Mouse (Mus musculus) left cerebral cortex, adult 11 months (tissue): Measurements from ENCODE around the gene Mapk10.

ENCODE experiments used
- DNase-seq: peaks from one replicate; pipeline ENCODE4 v3.0.0; 2022; ENCODE audit warnings: low spot score

Mapk10 gene

GRCm38 (mm10) chr5:103164022-103164421, 47.1 kb downstream of the Mapk10 start:
- DNase-seq = no peak

DNA sequence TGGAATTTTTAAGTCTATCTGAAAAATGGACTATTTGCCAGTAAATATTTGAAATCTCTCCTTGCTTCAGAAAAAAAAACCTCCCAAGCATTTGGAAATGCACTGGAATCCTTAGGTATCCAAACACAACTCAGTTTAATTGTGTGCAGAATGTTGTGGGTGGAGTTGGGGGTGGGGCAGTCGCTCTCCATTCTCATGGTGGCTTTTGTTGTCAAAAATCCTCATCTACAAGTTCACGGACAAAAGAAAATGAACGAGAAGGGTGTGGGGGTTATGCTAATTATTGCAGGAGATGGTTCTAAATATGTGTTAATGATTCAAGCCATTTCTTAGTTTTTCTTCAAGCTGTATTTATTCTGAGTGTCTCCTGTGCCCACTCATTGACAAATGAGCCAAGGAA, 49.6 kb downstream of the Mapk10 start:
- DNase-seq = no peak

GRCm38 (mm10) chr5:103161196-103161540, 50.0 kb downstream of the Mapk10 start:
- DNase-seq = peak; percentile 63

GRCm38 (mm10) chr5:103160314-103161195, 50.6 kb downstream of the Mapk10 start:
- no peak for DNase-seq

GRCm38 (mm10) chr5:103140935-103141334, 70.2 kb downstream of the Mapk10 start:
- DNase-seq = no peak

DNA sequence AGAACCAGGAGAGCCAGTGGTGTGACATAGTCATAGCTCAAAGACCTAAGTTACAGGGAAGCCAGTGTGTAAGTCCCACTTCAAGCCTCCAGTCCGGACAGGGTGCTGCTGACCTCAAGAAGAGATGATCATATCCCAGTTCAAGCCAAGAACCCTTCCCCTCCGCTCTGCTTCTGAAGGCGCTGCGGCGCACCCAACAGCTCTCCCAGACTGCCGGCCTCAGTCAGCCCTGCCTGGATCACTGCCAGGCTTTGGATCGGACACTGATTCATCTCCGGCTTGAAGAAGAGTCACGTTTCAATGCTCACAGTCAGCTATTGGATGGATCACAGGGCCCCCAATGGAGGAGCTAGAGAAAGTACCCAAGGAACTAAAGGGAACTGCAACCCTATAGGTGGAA, 76.3 kb downstream of the Mapk10 start:
- DNase-seq = no peak

DNA sequence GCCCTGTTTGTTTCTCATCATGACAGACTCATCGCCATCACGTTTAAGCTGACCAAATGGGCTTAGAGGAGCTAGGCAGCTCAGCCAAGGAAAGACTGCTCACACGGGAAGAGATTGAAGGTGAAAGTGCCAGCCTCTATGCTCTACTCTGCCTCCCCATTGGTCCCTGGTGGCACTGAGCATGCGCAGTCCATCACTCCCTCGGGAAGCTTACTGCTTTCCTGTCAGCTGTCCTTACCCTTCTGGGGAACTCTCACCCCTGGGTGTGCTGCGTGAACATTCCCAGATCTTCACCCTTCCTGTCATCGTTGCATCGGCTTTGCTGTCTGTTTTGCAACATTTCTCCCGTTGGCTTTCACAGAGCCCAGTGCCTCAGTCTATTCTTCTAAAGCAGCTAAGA, 77.5 kb downstream of the Mapk10 start:
- DNase-seq = no peak

DNA sequence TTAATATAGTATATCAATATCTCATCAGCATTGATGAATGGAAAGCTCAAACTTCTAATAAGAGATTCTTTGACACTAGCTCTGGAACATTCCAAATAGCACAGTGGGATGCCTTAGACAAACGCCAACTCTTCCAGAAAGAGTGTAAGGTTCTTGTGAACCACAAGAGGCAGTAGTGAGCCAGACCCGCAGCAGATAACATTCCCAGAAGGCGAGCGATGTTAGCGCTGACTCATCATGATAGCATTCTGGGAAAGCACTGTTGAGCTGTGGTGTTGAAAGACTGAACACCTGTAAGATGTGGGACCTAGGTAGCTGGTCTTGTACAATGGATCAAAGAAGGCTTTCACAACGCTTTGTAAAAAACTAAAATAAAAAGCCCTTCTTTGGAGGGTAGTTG, 78.3 kb downstream of the Mapk10 start:
- no peak for DNase-seq

DNA sequence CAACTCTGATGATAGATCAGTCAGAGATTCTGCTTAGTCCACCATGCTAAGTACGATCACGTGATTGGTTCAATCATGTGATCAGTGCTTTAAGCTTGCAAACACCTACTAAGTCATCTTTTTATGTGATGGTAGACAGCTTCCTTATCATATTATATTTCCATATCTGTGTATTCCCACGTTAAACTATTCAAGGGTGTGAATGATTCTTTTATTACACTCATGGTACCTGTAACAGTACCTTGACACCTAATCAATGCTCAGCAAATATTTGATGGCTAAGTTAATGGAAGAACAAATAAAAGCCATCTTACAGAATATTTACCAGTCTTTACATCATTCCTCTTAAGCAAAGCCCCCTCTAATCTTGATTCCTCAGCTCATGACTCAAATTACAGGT, 91.5 kb downstream of the Mapk10 start:
- no peak for DNase-seq

DNA sequence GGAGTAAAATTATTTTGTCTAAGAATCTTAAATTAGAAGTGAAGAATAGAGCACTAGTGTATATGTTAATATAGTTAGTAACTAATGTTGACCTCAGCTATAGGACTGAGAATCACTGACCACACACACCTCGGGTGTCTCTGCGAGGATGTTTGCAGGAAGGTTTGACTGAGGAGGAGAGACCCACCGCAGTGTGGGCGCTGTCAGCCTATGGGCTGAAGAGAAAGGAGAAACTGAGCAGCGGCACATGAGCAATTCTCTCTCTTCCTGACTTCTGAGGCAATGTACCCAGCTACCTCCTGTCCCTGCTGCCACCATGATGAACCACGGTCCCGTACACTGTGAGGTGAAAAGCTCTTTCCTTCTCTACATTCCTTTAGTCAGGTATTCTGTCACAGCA, 95.6 kb downstream of the Mapk10 start:
- DNase-seq = no peak

DNA sequence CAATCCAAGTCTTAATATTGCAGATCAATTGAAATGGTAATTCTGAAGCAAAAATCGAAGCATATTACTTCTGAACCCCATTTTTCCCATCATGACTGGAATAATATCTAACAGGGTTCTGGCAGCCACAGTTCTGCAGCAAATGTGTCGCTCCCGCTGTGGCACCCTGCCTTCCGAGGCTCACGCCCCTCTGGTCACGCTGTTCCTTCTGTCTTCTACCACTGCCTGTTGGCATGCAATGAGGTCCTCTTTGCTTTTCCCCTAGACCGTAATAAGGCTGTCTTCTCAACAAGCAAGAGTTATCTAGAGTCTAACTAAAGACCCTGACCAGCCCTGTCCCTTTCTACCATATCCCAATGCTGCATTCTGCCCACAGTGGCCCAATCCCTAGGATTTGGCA, 98.7 kb downstream of the Mapk10 start:
- no peak for DNase-seq

DNA sequence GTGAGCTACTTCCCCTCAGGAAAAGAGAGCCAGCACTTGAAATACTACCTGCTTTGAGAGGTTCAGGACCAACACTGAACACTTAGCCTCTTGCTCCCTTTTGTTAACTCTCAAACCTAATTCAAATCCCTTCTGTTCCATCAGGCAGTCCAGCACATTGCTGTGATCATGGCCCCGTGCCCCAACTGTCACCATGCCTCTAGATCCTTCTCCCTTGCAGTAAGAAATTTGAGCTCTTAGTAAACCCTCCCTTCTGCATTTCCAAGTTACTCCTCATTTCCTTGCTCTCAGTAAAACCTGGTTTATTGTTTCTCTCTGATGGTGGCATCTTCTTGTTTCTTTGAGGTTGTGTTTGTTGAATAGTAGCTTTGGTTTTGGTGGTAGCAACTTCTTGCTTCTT, 101.7 kb downstream of the Mapk10 start:
- no peak for DNase-seq

GRCm38 (mm10) chr5:103105441-103106414, 105.4 kb downstream of the Mapk10 start:
- no peak for DNase-seq

DNA sequence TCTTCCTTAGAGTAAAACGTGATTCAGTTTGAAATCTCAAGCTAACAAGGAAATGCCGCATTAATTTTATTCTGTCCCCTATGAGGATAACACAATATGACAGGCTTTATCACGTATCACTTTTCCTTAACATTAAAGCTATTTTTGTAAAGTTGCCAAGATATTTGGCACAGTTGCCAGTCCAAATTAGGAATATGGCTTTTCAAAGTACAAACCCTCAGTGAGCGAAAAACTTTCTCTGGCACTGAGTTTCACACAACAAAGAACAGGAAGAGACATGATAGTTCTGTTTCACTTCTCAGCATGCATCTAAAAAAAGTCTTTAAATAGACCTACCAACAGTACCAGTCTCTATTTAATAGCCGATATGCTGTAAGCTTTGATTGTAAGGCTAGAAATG, 107.1 kb downstream of the Mapk10 start:
- DNase-seq = no peak

- DNase-seq = no peak
Observed at GRCm38 (mm10) chr5:103102876-103103393, 108.2 kb downstream of the Mapk10 start.

DNA sequence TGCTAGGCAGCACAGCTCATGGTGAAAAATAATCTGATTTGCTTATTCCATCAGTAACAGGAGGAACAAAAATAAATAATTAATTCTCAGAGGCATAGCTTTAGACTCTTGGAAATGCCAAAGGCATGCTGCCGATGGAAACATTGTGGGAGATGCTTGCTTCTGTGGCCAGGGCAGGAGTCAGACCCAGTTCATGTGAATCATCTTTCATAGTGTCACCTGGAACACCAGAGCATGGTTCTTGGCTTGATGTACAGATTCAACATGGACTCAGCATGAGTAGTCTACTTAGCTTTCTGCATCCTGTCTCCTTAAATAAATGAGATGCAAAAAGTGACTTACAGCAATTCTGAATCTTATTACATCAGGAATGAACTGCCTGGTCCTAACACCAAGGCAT, 109.0 kb downstream of the Mapk10 start:
- DNase-seq = no peak

- peak; percentile 43 for DNase-seq
Observed at GRCm38 (mm10) chr5:103094166-103094565, 117.0 kb downstream of the Mapk10 start.

DNA sequence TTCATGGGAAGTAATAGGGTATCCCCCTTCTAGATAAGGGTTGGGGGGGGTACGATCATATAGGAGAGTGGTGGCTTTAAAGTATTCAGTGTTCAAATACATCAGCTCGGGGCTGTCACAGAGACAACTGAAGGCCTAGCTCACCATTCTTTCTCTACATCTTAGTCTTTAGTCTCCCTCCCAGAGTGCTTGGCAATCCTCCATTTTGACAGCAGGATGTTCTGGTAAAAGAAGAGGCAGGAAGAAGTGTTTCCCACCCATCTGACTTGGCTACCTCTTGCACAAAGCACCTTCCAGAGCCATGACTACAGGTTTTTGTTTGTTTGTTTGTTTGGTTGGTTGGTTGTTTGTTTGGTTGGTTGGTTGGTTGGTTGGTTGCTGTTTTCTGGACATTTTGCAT, 125.3 kb downstream of the Mapk10 start:
- no peak for DNase-seq

GRCm38 (mm10) chr5:103075451-103075850, 135.7 kb downstream of the Mapk10 start:
- DNase-seq = no peak

- no peak for DNase-seq
Observed at GRCm38 (mm10) chr5:103072200-103072825, 138.8 kb downstream of the Mapk10 start.

DNA sequence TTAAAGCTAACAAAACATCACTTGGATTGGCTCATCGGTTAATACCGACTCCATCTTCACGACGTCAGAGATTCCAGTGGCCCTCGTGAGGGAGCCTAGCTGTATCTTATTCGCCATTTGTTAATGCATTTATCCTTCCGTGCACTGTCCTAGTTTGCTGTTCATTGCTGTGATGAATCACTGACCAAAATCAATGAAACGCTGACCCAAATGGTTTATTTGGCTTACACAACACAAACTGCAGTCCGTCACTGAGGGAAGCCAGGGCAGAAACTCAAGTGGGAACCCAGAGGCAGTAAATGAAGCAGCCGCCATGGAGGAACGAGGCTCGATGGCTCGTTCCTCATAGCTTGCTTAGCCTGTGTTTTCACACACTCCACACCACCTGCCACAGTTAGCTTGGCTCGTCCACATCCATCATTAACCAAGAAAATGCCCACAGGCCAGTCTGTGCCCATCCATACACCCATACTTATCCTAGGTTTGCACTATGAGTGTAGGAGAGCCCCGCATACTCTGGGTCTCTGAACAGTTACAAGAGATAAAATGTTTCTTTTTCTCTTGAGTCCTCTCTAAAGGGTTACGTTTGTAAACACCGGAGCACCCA, 140.0 kb downstream of the Mapk10 start:
- DNase-seq = no peak
